Mouse (Mus musculus): ENCODE results near the gene Rbm20. TPM values are rescaled to one million over a fixed set of nuclear protein-coding genes. Genes with fewer than 3 reads are reported as not detected.

Rbm20 gene
- total and polyA plus RNA-seq, 3 experiments, result 143 to 231 (median 194) TPM

DNA sequence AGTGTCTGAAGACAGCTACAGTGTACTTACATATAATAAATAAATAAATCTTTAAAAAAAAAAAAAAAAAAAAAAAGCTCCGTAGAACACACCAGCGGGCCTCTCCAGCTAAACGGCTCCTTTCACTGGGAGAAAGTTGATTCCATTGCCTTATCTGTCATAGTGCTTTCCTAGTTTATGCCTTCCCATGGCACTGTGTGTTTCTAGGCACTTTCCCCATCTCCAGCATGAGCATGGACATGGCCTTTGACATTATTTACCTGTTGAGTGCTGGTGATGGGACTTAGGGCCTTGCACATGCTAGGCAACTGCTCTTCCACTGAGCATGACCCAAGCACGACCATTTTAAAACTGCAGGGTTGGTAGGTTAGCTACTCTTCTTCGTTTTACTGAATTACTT is 46.9 kb downstream of the Rbm20 start:
- peaks cover 7% of the 10 kb centered on the region; the same call in 1 of the 2 replicates for H3K4me1 ChIP-seq (ENCODE audit: control insufficient read depth, insufficient read depth, low read length)
- H3K4me3 ChIP-seq, result no peak overlapping the region
- H3K79me2 ChIP-seq (replicated peaks; ENCODE audit: control insufficient read depth, insufficient read depth, low read length), result no peaks in the 10 kb centered on the region
- WGBS, result 64% methylated on average over 5 of the region's 5 CpGs
- H3K27ac ChIP-seq, result peak overlapping the region; percentile 93
- peaks cover 12% of the 10 kb centered on the region for H3K36me3 ChIP-seq (ENCODE audit: control insufficient read depth, insufficient read depth, low read length)
- intact Hi-C loops (cut with DNase I), result no loop called here
- no peak for DNase-seq
- no peaks in the 10 kb centered on the region for H3K27me3 ChIP-seq (ENCODE audit: control insufficient read depth, insufficient read depth, low read length)
- H3K9ac ChIP-seq (ENCODE audit: low read depth, low read length), result no peak overlapping the region
- TF ChIP-seq CTCF (IDR thresholded peaks at IDR 0.05) (no peak), POLR2A (IDR thresholded peaks at IDR 0.05; ENCODE audit: insufficient read depth, low read depth, low read length) (no peak), EP300 (IDR thresholded peaks at IDR 0.05; ENCODE audit: insufficient read depth, low read depth, low read length) (no peak)

DNA sequence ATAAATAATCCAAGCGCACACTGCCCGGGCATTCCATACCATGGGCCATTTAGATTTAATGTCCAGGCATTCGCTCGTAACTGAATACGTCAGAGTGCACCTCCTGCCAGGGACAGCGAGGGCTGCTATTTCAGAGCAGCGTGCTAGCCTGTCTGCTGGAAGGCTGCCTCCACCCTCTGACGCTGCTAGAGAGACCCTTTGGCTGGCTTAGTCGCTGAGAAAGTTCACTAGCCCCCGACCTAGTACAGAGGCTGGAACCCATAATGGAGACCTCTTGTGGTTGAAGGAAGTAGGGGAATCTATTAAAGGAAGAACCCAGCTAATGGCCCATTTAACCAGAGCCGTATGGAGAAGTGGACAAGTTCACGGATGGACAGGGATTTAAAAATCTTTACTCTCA is 49.2 kb downstream of the Rbm20 start:
- H3K79me2 ChIP-seq (replicated peaks; ENCODE audit: control insufficient read depth, insufficient read depth, low read length), result no peaks in the 10 kb centered on the region
- TF ChIP-seq POLR2A (IDR thresholded peaks at IDR 0.05; ENCODE audit: insufficient read depth, low read depth, low read length) (0 out of 2 replicates have a peak, but pooled peaks have one; percentile 3), EP300 (IDR thresholded peaks at IDR 0.05; ENCODE audit: insufficient read depth, low read depth, low read length) (no peak), CTCF (IDR thresholded peaks at IDR 0.05) (peak; percentile 48)
- peaks cover 4% of the 10 kb centered on the region for H3K36me3 ChIP-seq (ENCODE audit: control insufficient read depth, insufficient read depth, low read length)
- intact Hi-C loops (cut with DNase I), result no loop called here
- H3K4me3 ChIP-seq, result no peak overlapping the region
- 0 out of 2 replicates have a peak overlapping the region, but pooled peaks have one; percentile 10 for H3K9ac ChIP-seq (ENCODE audit: low read depth, low read length)
- DNase-seq, result peak in 1 of 2 experiments; percentile 32
- 39% methylated on average over 12 of the region's 12 CpGs for WGBS
- H3K27me3 ChIP-seq (ENCODE audit: control insufficient read depth, insufficient read depth, low read length), result no peaks in the 10 kb centered on the region
- peaks cover 7% of the 10 kb centered on the region; the same call in 1 of the 2 replicates for H3K4me1 ChIP-seq (ENCODE audit: control insufficient read depth, insufficient read depth, low read length)
- peak overlapping the region; percentile 93 for H3K27ac ChIP-seq

DNA sequence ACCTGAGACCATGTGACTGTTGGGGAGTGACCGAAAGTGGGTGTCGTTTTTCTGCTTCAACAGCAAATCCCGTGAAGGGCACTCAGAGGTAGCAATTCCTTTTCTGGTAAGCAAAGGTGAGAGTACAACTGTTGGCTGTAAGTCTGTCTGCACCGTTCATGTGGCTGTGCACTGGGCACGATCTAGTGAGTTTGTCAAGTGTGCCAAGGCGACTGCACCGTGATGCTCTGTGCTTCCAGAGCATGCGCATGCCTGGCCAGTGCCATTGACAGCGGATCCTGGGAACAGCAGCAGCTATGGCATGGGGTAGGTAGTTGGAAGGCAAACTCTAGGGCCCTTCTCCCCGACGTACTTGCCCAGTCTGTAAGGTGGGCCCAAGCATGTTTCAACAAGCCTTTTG is 49.6 kb downstream of the Rbm20 start:
- H3K36me3 ChIP-seq (ENCODE audit: control insufficient read depth, insufficient read depth, low read length), result peaks cover 4% of the 10 kb centered on the region
- peak; percentile 29 to 42 for DNase-seq
- intact Hi-C loops (cut with DNase I), result no loop called here
- no peak for TF ChIP-seq POLR2A (IDR thresholded peaks at IDR 0.05; ENCODE audit: insufficient read depth, low read depth, low read length)
- no peak for TF ChIP-seq CTCF (IDR thresholded peaks at IDR 0.05)
- TF ChIP-seq EP300 (IDR thresholded peaks at IDR 0.05; ENCODE audit: insufficient read depth, low read depth, low read length), result peak; percentile 61; the same call in 1 of the 2 replicates
- H3K4me3 ChIP-seq, result no peak overlapping the region
- no peaks in the 10 kb centered on the region for H3K79me2 ChIP-seq (replicated peaks; ENCODE audit: control insufficient read depth, insufficient read depth, low read length)
- H3K27me3 ChIP-seq (ENCODE audit: control insufficient read depth, insufficient read depth, low read length), result no peaks in the 10 kb centered on the region
- H3K27ac ChIP-seq, result peak overlapping the region; percentile 93
- 57% methylated on average over 11 of the region's 11 CpGs for WGBS
- no peak overlapping the region for H3K9ac ChIP-seq (ENCODE audit: low read depth, low read length)
- peaks cover 7% of the 10 kb centered on the region; the same call in 1 of the 2 replicates for H3K4me1 ChIP-seq (ENCODE audit: control insufficient read depth, insufficient read depth, low read length)

DNA sequence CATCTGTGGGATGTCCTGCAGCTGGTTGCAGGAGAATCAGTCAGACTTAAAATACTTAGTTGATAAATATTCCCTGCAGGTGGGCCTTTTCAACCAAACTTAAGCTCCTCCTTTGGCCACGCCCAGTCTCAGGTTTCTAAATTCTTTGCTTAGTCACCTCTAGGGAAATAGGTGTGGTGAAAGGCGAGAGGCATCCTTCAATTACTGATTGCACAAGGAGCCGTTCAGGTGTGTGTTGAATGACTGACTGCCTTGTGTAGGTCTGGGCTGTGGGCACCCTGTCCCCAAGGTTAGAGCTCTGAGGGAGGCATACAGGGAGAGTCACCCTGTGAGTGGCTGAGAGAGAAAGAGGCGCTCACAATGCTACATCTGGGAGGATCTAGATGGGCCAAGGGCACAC is 50.2 kb downstream of the Rbm20 start:
- WGBS, result 60% methylated on average over 4 of the region's 4 CpGs
- H3K4me1 ChIP-seq (ENCODE audit: control insufficient read depth, insufficient read depth, low read length), result peaks cover 10% of the 10 kb centered on the region; the same call in 1 of the 2 replicates
- H3K79me2 ChIP-seq (replicated peaks; ENCODE audit: control insufficient read depth, insufficient read depth, low read length), result no peaks in the 10 kb centered on the region
- H3K27me3 ChIP-seq (ENCODE audit: control insufficient read depth, insufficient read depth, low read length), result no peaks in the 10 kb centered on the region
- no peak overlapping the region for H3K4me3 ChIP-seq
- H3K27ac ChIP-seq, result peak overlapping the region; percentile 93
- peaks cover 6% of the 10 kb centered on the region for H3K36me3 ChIP-seq (ENCODE audit: control insufficient read depth, insufficient read depth, low read length)
- H3K9ac ChIP-seq (ENCODE audit: low read depth, low read length), result no peak overlapping the region
- DNase-seq, result no peak
- intact Hi-C loops (cut with DNase I), result no loop called here
- TF ChIP-seq EP300 (IDR thresholded peaks at IDR 0.05; ENCODE audit: insufficient read depth, low read depth, low read length), result 0 out of 2 replicates have a peak, but pooled peaks have one; percentile 22
- no peak for TF ChIP-seq CTCF (IDR thresholded peaks at IDR 0.05)

GRCm38 (mm10) chr19:53727886-53728669 is 51.0 kb downstream of the Rbm20 start:
- Histone ChIP-seq H3K27ac (peak overlapping the region; percentile 93), H3K27me3 (ENCODE audit: control insufficient read depth, insufficient read depth, low read length) (no peaks in the 10 kb centered on the region), H3K36me3 (ENCODE audit: control insufficient read depth, insufficient read depth, low read length) (peaks cover 2% of the 10 kb centered on the region; the same call in 1 of the 2 replicates), H3K4me3 (no peak overlapping the region), H3K79me2 (replicated peaks; ENCODE audit: control insufficient read depth, insufficient read depth, low read length) (no peaks in the 10 kb centered on the region), H3K9ac (ENCODE audit: low read depth, low read length) (peak overlapping the region; percentile 16; the same call in 1 of the 2 replicates), H3K4me1 (ENCODE audit: control insufficient read depth, insufficient read depth, low read length) (peaks cover 10% of the 10 kb centered on the region; the same call in 1 of the 2 replicates)
- 64% methylated on average over 9 of the region's 9 CpGs for WGBS
- intact Hi-C loops (cut with DNase I), result no loop called here
- no peak for DNase-seq
- TF ChIP-seq POLR2A (IDR thresholded peaks at IDR 0.05; ENCODE audit: insufficient read depth, low read depth, low read length) (no peak), CTCF (IDR thresholded peaks at IDR 0.05) (0 out of 2 replicates have a peak, but pooled peaks have one; percentile 19)

DNA sequence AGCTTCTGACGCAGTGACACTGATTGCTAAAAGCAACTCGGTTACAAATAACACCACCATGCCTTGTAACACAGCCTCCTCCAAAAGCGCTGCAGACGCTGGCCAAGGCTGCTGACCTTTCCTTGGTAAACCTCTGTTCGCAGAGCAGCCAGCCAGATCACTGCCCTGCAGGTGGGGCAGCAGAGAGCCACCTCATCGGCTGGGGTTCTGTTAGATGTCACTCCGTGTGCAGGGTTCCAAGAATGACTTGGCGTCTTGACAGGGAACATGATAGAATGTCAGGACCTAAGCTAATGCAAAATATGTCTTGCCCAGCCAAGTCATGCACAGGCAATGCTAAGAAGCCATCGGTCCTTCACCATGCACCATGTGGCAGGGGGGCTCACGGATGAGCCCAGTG is 52.8 kb downstream of the Rbm20 start:
- H3K27ac ChIP-seq, result peak overlapping the region; percentile 93
- TF ChIP-seq EP300 (IDR thresholded peaks at IDR 0.05; ENCODE audit: insufficient read depth, low read depth, low read length) (peak; percentile 89), POLR2A (IDR thresholded peaks at IDR 0.05; ENCODE audit: insufficient read depth, low read depth, low read length) (no peak), CTCF (IDR thresholded peaks at IDR 0.05) (peak; percentile 48)
- peaks cover 9% of the 10 kb centered on the region; the same call in 1 of the 2 replicates for H3K4me1 ChIP-seq (ENCODE audit: control insufficient read depth, insufficient read depth, low read length)
- intact Hi-C loops (cut with DNase I), result no loop called here
- no peaks in the 10 kb centered on the region for H3K27me3 ChIP-seq (ENCODE audit: control insufficient read depth, insufficient read depth, low read length)
- H3K9ac ChIP-seq (ENCODE audit: low read depth, low read length), result no peak overlapping the region
- peaks cover 5% of the 10 kb centered on the region; the same call in 1 of the 2 replicates for H3K36me3 ChIP-seq (ENCODE audit: control insufficient read depth, insufficient read depth, low read length)
- no peak overlapping the region for H3K4me3 ChIP-seq
- WGBS, result 41% methylated on average over 10 of the region's 10 CpGs
- peak in 1 of 2 experiments; percentile 84 for DNase-seq
- no peaks in the 10 kb centered on the region for H3K79me2 ChIP-seq (replicated peaks; ENCODE audit: control insufficient read depth, insufficient read depth, low read length)

All from heart, adult 2 months (tissue).